Mouse (Mus musculus): ENCODE results near the gene Ctnna2.

GRCm38 (mm10) chr6:77288402-77288801 is 691.1 kb downstream of the Ctnna2 start:
- TF ChIP-seq POLR2A (IDR thresholded peaks at IDR 0.05; ENCODE audit: extremely low read depth, insufficient read depth, low read length), result no peak
- no peak for TF ChIP-seq CTCF (IDR thresholded peaks at IDR 0.05; ENCODE audit: low read depth, low read length)
